Mouse (Mus musculus) CD4-positive, CD25-positive, alpha-beta regulatory T cell (primary cell): ENCODE measurements around the gene Eef1a1. TPM values are rescaled to one million over a fixed set of nuclear protein-coding genes. Genes with fewer than 3 reads are reported as not detected.

Experiments used
- polyA plus RNA-seq: library from polyadenylated mRNA; unstranded; fragments of 100-300 nt; shearing (Covaris generic); gene quantifications from one replicate; pipeline ENCODE4 v1.2.1, GENCODE M21; 2017

Eef1a1 gene
- polyA plus RNA-seq, result 4,234 TPM

DNA sequence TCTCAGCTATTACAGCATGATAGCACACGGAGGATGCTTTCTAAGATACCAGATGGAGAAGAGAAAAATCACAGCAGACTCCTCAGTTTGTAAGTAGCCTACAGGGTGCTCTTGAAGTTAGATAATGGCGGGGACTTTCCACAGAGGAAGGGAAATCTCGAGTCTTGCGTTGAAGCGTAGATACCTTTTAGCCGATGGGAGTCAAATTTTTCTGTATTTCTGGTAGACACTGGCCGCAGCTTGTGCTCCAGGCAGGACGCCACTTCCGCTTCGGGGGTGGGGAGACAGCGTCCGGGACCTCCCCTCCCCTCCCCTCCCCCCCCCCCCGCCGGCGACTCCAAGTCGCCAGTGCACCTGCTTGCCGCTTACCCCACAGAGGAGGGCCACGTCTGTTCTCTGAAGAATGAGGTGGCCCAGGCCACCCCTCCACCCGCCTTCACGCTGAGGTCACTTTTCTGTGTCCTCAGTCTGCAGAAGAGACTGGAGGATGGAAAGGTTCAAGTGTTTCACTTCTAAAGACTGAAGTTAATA lies at the start of gene Eef1a1:
Gene Eef1a1 (minus strand): TSS at position 262 of the 531 bp plus-strand sequence.

GRCm38 (mm10) chr9:78447973-78448873 lies 40.7 kb downstream of the Eef1a1 start, which contains the start of the genes Mto1 and Gm17324:
Mto1 (plus strand) TSS chr9:78448208.
Gm17324 (minus strand) TSS chr9:78448786.

GRCm38 (mm10) chr9:78442579-78443392 lies 46.2 kb downstream of the Eef1a1 start, which contains the start of gene Cgas:
Cgas (minus strand) TSS chr9:78443237.

Other genes with a start within 250 kb of the Eef1a1 start
- not detected for gene Gm3776, start 232.0 kb downstream of the Eef1a1 start, polyA plus RNA-seq
- gene Gm10639, start 199.2 kb downstream of the Eef1a1 start, polyA plus RNA-seq, result not detected
- gene Omt2a, start 174.4 kb downstream of the Eef1a1 start, polyA plus RNA-seq, result not detected
- not detected for gene Omt2b, start 161.6 kb downstream of the Eef1a1 start, polyA plus RNA-seq
- not detected for gene Gsta2, start 133.4 kb downstream of the Eef1a1 start, polyA plus RNA-seq
- gene Dppa5a, start 121.0 kb downstream of the Eef1a1 start, polyA plus RNA-seq, result not detected
- gene Ooep, start 110.4 kb downstream of the Eef1a1 start, polyA plus RNA-seq, result 0.32 TPM
- 9.1 TPM for gene Ddx43, start 93.4 kb downstream of the Eef1a1 start, polyA plus RNA-seq
- 4.0 TPM for gene Cgas, start 45.9 kb downstream of the Eef1a1 start, polyA plus RNA-seq
- gene Mto1, start 40.9 kb downstream of the Eef1a1 start, polyA plus RNA-seq, result 31.7 TPM
- 1.0 TPM for gene Gm17324, start 40.4 kb downstream of the Eef1a1 start, polyA plus RNA-seq
- 11.5 TPM for gene Slc17a5, start 98.9 kb upstream of the Eef1a1 start, polyA plus RNA-seq
- 0.16 TPM for gene Cd109, start 126.4 kb upstream of the Eef1a1 start, polyA plus RNA-seq